ENCODE assay signal across 21 mouse cellular contexts in the genomic region with DNA sequence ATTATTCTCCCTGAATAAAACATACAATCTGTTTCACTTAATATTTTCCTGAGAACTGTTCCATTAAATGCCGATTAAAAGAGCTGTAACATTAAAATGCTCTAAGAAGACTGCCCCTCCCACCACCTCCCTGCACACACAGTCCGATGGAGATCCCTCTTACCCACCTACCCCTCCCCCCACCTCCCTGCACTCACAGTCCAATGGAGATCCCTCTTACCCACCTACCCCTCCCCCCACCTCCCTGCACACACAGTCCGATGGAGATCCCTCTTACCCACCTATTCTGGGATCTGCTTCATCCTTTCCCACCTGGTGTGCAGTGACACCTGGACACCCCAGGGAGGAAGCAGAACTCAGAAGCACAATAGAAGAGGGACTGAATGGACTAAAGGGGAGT.
DNase-seq lines count a peak whose midpoint lies in the region; ATAC-seq and TF ChIP-seq lines count a peak whose summit lies in the region.
"Had no signal": no experiment of that assay in that cellular context is flagged by ENCODE, and none has a peak within 500 bp of the region (broad histone marks: within the 10 kb centered on the region; RNA-seq: fewer than 3 reads in every experiment).

No protein-coding gene starts in this region.

- no peaks in the 10 kb centered on the region for H3K4me1 ChIP-seq in forebrain, embryonic 11.5 days (replicated peaks; ENCODE audit: control insufficient read depth, insufficient read depth, low read length)
- no peaks in the 10 kb centered on the region for H3K4me1 ChIP-seq in forebrain, embryonic 15.5 days
- no peaks in the 10 kb centered on the region for H3K4me1 ChIP-seq in midbrain, embryonic 11.5 days (ENCODE audit: control insufficient read depth, insufficient read depth, low read length)
- H3K4me1 ChIP-seq in midbrain, embryonic 15.5 days, result no peaks in the 10 kb centered on the region
- H3K4me1 ChIP-seq in lung, adult 2 months (ENCODE audit: control insufficient read depth, insufficient read depth, low read length), result no peaks in the 10 kb centered on the region
- H3K4me1 ChIP-seq: forebrain, embryonic 10.5 days had no signal

- whole genome bisulfite sequencing in forebrain, embryonic 11.5 days, result 45% methylated on average over 3 of the region's 3 CpGs
- WGBS in forebrain, embryonic 15.5 days, result 35% methylated on average over 3 of the region's 3 CpGs
- WGBS in midbrain, embryonic 11.5 days, result 51% methylated on average over 3 of the region's 3 CpGs
- WGBS in midbrain, embryonic 15.5 days, result 34% methylated on average over 3 of the region's 3 CpGs
- 55% methylated on average over 3 of the region's 3 CpGs for WGBS in lung, adult 2 months

- no peak for TF ChIP-seq POLR2A in brain, embryonic 14.5 days (IDR thresholded peaks at IDR 0.05; ENCODE audit: borderline replicate concordance, extremely low read depth, insufficient read depth, insufficient read length, poor library complexity, severe bottlenecking)
- TF ChIP-seq POLR2A in lung, adult 2 months (IDR thresholded peaks at IDR 0.05; ENCODE audit: borderline replicate concordance, extremely low read depth, low read depth, low read length), result no peak

- no peak overlapping the region for H3K9ac ChIP-seq in forebrain, embryonic 11.5 days (ENCODE audit: low read length)
- no peak overlapping the region for H3K9ac ChIP-seq in forebrain, embryonic 15.5 days (replicated peaks)
- H3K9ac ChIP-seq in midbrain, embryonic 11.5 days (ENCODE audit: low read length), result no peak overlapping the region
- no peak overlapping the region for H3K9ac ChIP-seq in midbrain, embryonic 15.5 days
- H3K9ac ChIP-seq: hindbrain, embryonic 13.5 days had no signal

- no peak overlapping the region for H3K4me2 ChIP-seq in forebrain, embryonic 11.5 days (ENCODE audit: low read depth, low read length, severe bottlenecking)
- no peak overlapping the region for H3K4me2 ChIP-seq in forebrain, embryonic 15.5 days (replicated peaks)
- no peak overlapping the region for H3K4me2 ChIP-seq in midbrain, embryonic 11.5 days
- no peak overlapping the region for H3K4me2 ChIP-seq in midbrain, embryonic 15.5 days
- H3K4me2 ChIP-seq: heart, embryonic 11.5 days; hindbrain, embryonic 13.5 days had no signal

- no peaks in the 10 kb centered on the region for H3K9me3 ChIP-seq in forebrain, embryonic 11.5 days (ENCODE audit: control insufficient read depth, low read length)
- H3K9me3 ChIP-seq in forebrain, embryonic 15.5 days, result no peaks in the 10 kb centered on the region
- no peaks in the 10 kb centered on the region for H3K9me3 ChIP-seq in midbrain, embryonic 11.5 days (ENCODE audit: control insufficient read depth, low read length)
- H3K9me3 ChIP-seq in midbrain, embryonic 15.5 days, result no peaks in the 10 kb centered on the region
- H3K9me3 ChIP-seq: forebrain, embryonic 10.5 days; hindbrain, embryonic 13.5 days had no signal

- H3K27me3 ChIP-seq in forebrain, embryonic 11.5 days (ENCODE audit: control insufficient read depth, insufficient read depth, low read length), result no peaks in the 10 kb centered on the region
- H3K27me3 ChIP-seq in forebrain, embryonic 15.5 days, result no peaks in the 10 kb centered on the region
- H3K27me3 ChIP-seq in midbrain, embryonic 11.5 days (ENCODE audit: control insufficient read depth, insufficient read depth, low read length), result no peaks in the 10 kb centered on the region
- no peaks in the 10 kb centered on the region for H3K27me3 ChIP-seq in midbrain, embryonic 15.5 days (replicated peaks)
- H3K27me3 ChIP-seq: hindbrain, embryonic 13.5 days had no signal

- no peak for DNase-seq in forebrain, embryonic 11.5 days (ENCODE audit: low spot score)
- no peak for DNase-seq in midbrain, embryonic 11.5 days (ENCODE audit: low spot score, missing footprints)
- peak; percentile 2 for DNase-seq in brain, embryonic 14.5 days (ENCODE audit: low read depth)
- no peak for DNase-seq in lung, adult 2 months
- DNase-seq: adrenal gland, adult 2 months; adrenal gland, postnatal 14 days; cerebellum, adult 11-12 months; cerebellum, adult 9-10 months; gastrocnemius, adult 2 months; gastrocnemius, postnatal 14 days; heart, adult 11 months had no signal

- H3K36me3 ChIP-seq in forebrain, embryonic 11.5 days (ENCODE audit: control insufficient read depth, insufficient read depth, low read length), result no peaks in the 10 kb centered on the region
- H3K36me3 ChIP-seq in forebrain, embryonic 15.5 days, result no peaks in the 10 kb centered on the region
- no peaks in the 10 kb centered on the region for H3K36me3 ChIP-seq in midbrain, embryonic 11.5 days (ENCODE audit: control insufficient read depth, insufficient read depth, low read length)
- H3K36me3 ChIP-seq in midbrain, embryonic 15.5 days (replicated peaks), result no peaks in the 10 kb centered on the region
- H3K36me3 ChIP-seq: forebrain, embryonic 10.5 days; hindbrain, embryonic 13.5 days had no signal

- peak; percentile 61; the same call in 1 of the 2 replicates for ATAC-seq in forebrain, embryonic 11.5 days (replicated peaks; ENCODE audit: low FRiP score)
- no peak for ATAC-seq in forebrain, embryonic 15.5 days (replicated peaks)
- peak; percentile 63; the same call in 1 of the 2 replicates for ATAC-seq in midbrain, embryonic 11.5 days (ENCODE audit: low FRiP score)
- ATAC-seq in midbrain, embryonic 15.5 days (replicated peaks), result no peak
- ATAC-seq: CD4-positive, CD25-positive, alpha-beta regulatory T cell, adult 4 months; forebrain, embryonic 16.5 days; hindbrain, postnatal 0 days; inflammation-experienced regulatory T-cells, adult 6 months; intestine, embryonic 16.5 days had no signal

- no peak overlapping the region for H3K4me3 ChIP-seq in forebrain, embryonic 11.5 days (ENCODE audit: low read depth, low read length)
- no peak overlapping the region for H3K4me3 ChIP-seq in forebrain, embryonic 15.5 days
- H3K4me3 ChIP-seq in midbrain, embryonic 11.5 days (ENCODE audit: low read depth, low read length), result no peak overlapping the region
- no peak overlapping the region for H3K4me3 ChIP-seq in midbrain, embryonic 15.5 days
- no peak overlapping the region for H3K4me3 ChIP-seq in lung, adult 2 months (replicated peaks; ENCODE audit: extremely low read depth, low read depth, low read length)
- H3K4me3 ChIP-seq: forebrain, embryonic 10.5 days; gastrocnemius, adult 2 months; hindbrain, embryonic 13.5 days had no signal

- H3K27ac ChIP-seq in forebrain, embryonic 11.5 days (ENCODE audit: low read depth, low read length), result no peak overlapping the region
- H3K27ac ChIP-seq in forebrain, embryonic 15.5 days (replicated peaks), result no peak overlapping the region
- no peak overlapping the region for H3K27ac ChIP-seq in midbrain, embryonic 11.5 days (ENCODE audit: low read depth, low read length)
- H3K27ac ChIP-seq in midbrain, embryonic 15.5 days, result no peak overlapping the region
- H3K27ac ChIP-seq: forebrain, embryonic 10.5 days; gastrocnemius, adult 2 months; hindbrain, embryonic 13.5 days; hindbrain, postnatal 0 days had no signal

- no peak for TF ChIP-seq CTCF in brain, embryonic 14.5 days (IDR thresholded peaks at IDR 0.05; ENCODE audit: borderline replicate concordance, extremely low read depth, insufficient read depth, insufficient read length)
- no peak for TF ChIP-seq CTCF in lung, adult 2 months (IDR thresholded peaks at IDR 0.05; ENCODE audit: insufficient read depth, low read length)

Comparison
In these comparisons a context has a peak if more than half of its experiments do, and no peak if none do; other contexts are left out.
1. ATAC-seq: peak in forebrain, embryonic 11.5 days (single experiment) and midbrain, embryonic 11.5 days (single experiment); none in forebrain, embryonic 15.5 days (single experiment) and midbrain, embryonic 15.5 days (single experiment).